Mouse (Mus musculus) bone marrow macrophage, adult 2 months (primary cell): ENCODE data around the gene Scn5a. TPM values are rescaled to one million over a fixed set of nuclear protein-coding genes. Genes with fewer than 3 reads are reported as not detected.

Experiments
- H3K27ac ChIP-seq: 2 replicates; pipeline ENCODE4 v1.5.1; 2012; ENCODE audit warnings: low read depth, low read length; ENCODE audit not compliant: insufficient read depth
- H3K4me1 ChIP-seq: 2 replicates; pipeline ENCODE4 v1.6.1; 2012; ENCODE audit warnings: low read length; ENCODE audit not compliant: control insufficient read depth, insufficient read depth
- H3K4me3 ChIP-seq: 2 replicates; pipeline ENCODE4 v1.5.1; 2012; ENCODE audit warnings: mild to moderate bottlenecking, low read length, moderate library complexity; ENCODE audit not compliant: insufficient read depth
- CTCF ChIP-seq: IDR thresholded peaks from 2 replicates; pipeline ENCODE4 v1.5.1; 2012; ENCODE audit warnings: low read depth, mild to moderate bottlenecking, low read length, moderate library complexity
- POLR2A ChIP-seq: IDR thresholded peaks from 2 replicates; pipeline ENCODE4 v1.6.1; 2012; ENCODE audit warnings: mild to moderate bottlenecking, low read depth, low read length, borderline replicate concordance
- polyA plus RNA-seq: library from polyadenylated mRNA; stranded (reverse); fragments of >200 nt; gene quantifications from 2 replicates; pipeline ENCODE4 v1.2.4, GENCODE M21; 2012; ENCODE audit not compliant: missing spikeins, insufficient read depth, insufficient read length

Gene Scn5a
- polyA plus RNA-seq, 1 experiment, result not detected

GRCm38 (mm10) chr9:119514986-119515385 lies 63.8 kb downstream of the Scn5a start:
- H3K27ac ChIP-seq, result no peak overlapping the region
- H3K4me3 ChIP-seq, result no peak overlapping the region
- H3K4me1 ChIP-seq, result no peaks in the 10 kb centered on the region
- TF ChIP-seq POLR2A, result no peak

- TF ChIP-seq POLR2A (no peak), CTCF (no peak)
- Histone ChIP-seq H3K4me1 (no peaks in the 10 kb centered on the region), H3K4me3 (no peak overlapping the region), H3K27ac (no peak overlapping the region)
Observed at GRCm38 (mm10) chr9:119513816-119514215, 65.0 kb downstream of the Scn5a start.

- Histone ChIP-seq H3K27ac (no peak overlapping the region), H3K4me3 (no peak overlapping the region), H3K4me1 (no peaks in the 10 kb centered on the region)
- TF ChIP-seq POLR2A (no peak), CTCF (no peak)
Observed at GRCm38 (mm10) chr9:119512993-119513392, 65.8 kb downstream of the Scn5a start.

GRCm38 (mm10) chr9:119510902-119511301 lies 67.9 kb downstream of the Scn5a start:
- Histone ChIP-seq H3K4me3 (no peak overlapping the region), H3K27ac (no peak overlapping the region), H3K4me1 (no peaks in the 10 kb centered on the region)
- TF ChIP-seq CTCF (no peak), POLR2A (no peak)

GRCm38 (mm10) chr9:119504981-119505658 lies 73.7 kb downstream of the Scn5a start:
- Histone ChIP-seq H3K4me1 (no peaks in the 10 kb centered on the region), H3K4me3 (no peak overlapping the region), H3K27ac (no peak overlapping the region)
- TF ChIP-seq CTCF (no peak), POLR2A (no peak)

- H3K4me1 ChIP-seq, result no peaks in the 10 kb centered on the region
- H3K27ac ChIP-seq, result no peak overlapping the region
- TF ChIP-seq CTCF (no peak), POLR2A (no peak)
- H3K4me3 ChIP-seq, result no peak overlapping the region
Observed at GRCm38 (mm10) chr9:119503613-119504012, 75.2 kb downstream of the Scn5a start.

GRCm38 (mm10) chr9:119498885-119499284 lies 79.9 kb downstream of the Scn5a start:
- no peaks in the 10 kb centered on the region for H3K4me1 ChIP-seq
- H3K27ac ChIP-seq, result no peak overlapping the region
- TF ChIP-seq CTCF, result no peak
- TF ChIP-seq POLR2A, result no peak
- no peak overlapping the region for H3K4me3 ChIP-seq

- Histone ChIP-seq H3K4me1 (no peaks in the 10 kb centered on the region), H3K4me3 (no peak overlapping the region), H3K27ac (no peak overlapping the region)
- TF ChIP-seq POLR2A (no peak), CTCF (no peak)
Observed at GRCm38 (mm10) chr9:119498247-119498607, 80.6 kb downstream of the Scn5a start.

GRCm38 (mm10) chr9:119497546-119498246 lies 81.1 kb downstream of the Scn5a start:
- H3K27ac ChIP-seq, result no peak overlapping the region
- H3K4me1 ChIP-seq, result no peaks in the 10 kb centered on the region
- H3K4me3 ChIP-seq, result no peak overlapping the region
- TF ChIP-seq POLR2A (no peak), CTCF (no peak)

- H3K27ac ChIP-seq, result no peak overlapping the region
- H3K4me1 ChIP-seq, result no peaks in the 10 kb centered on the region
- no peak for TF ChIP-seq POLR2A
- no peak for TF ChIP-seq CTCF
- no peak overlapping the region for H3K4me3 ChIP-seq
Observed at GRCm38 (mm10) chr9:119496960-119497359, 81.9 kb downstream of the Scn5a start.
